ENCODE assay signal across 8 mouse cellular contexts in the genomic region with DNA sequence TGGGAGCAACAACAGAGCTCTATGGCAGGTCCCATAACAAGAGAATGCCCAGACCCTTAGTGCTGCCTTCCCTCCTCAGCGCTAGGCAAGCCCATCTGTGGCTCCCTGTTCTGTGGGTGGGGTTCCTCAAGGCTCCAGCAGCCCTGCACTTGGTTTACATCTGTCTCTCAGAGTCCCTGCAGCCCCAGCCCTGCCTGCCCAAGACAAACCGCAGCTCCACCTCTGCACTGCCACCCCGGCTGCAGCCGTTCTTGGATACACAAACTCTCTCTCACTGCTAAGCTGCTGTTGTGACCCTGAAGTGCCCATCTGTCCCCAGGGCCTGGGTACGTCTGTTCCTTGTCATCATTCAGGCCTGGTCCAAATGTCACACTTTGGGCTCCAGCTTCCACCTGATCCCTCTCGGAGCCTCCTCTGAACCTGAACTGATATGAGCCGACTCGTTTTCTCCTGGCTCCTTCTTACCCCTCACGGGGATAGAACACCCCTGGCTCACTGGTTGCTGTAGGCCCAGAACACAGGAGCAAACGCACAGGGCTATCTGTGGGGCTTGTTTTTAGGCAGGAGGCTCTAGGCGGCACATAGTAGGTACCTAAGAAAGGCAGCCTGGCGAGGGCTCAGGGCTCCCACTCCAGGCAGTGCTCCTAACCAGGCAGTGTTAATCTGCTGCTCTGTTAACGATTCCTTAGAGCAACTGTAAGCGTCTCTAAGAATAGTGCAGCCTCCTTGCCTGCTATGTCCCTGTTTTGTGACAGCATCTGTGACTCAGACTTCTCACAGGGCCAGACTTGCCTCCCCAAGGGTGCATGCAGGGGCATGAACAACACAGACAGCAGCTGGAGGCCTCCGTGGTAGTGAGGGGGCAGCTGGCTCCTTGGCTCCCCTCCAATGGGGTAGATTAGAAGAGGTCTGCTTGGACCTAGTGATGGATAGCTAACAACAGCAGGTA. TPM values are rescaled to one million over a fixed set of nuclear protein-coding genes. Genes with fewer than 3 reads are reported as not detected.
A peak's percentile ranks its signal among the peaks of the same experiment; 100 is the strongest.
DNase-seq lines count a peak whose midpoint lies in the region; ATAC-seq lines count a peak whose summit lies in the region.

No protein-coding gene starts in this region.

- H3K27ac ChIP-seq in hindbrain, embryonic 10.5 days = peak overlapping the region; percentile 76
- H3K27ac ChIP-seq in liver, embryonic 15.5 days (replicated peaks) = 0 out of 2 replicates have a peak overlapping the region, but pooled peaks have one; percentile 24
- H3K27ac ChIP-seq in stomach, embryonic 15.5 days = peak overlapping the region; percentile 80

- peak overlapping the region; percentile 10; the same call in 1 of the 2 replicates for H3K4me2 ChIP-seq in liver, embryonic 15.5 days
- H3K4me2 ChIP-seq in stomach, embryonic 15.5 days = no peak overlapping the region

- no peaks in the 10 kb centered on the region for H3K36me3 ChIP-seq in hindbrain, embryonic 10.5 days
- no peaks in the 10 kb centered on the region for H3K36me3 ChIP-seq in liver, embryonic 15.5 days (replicated peaks)
- no peaks in the 10 kb centered on the region for H3K36me3 ChIP-seq in stomach, embryonic 15.5 days

- DNase-seq in adrenal gland, adult 8-10 months = peak; percentile 47
- no peak for DNase-seq in adrenal gland, adult 18-20 months (ENCODE audit: low spot score in 2 of 2)
- peak; percentile 78 for DNase-seq in retina, postnatal 1 day
- no peak for DNase-seq in retina, embryonic 14.5 days (ENCODE audit: low spot score)
- DNase-seq in hindbrain, embryonic 10.5 days (ENCODE audit: low spot score) = no peak
- DNase-seq in layer of hippocampus, postnatal 36 days = no peak

- H3K4me1 ChIP-seq in hindbrain, embryonic 10.5 days (replicated peaks) = peaks cover 67% of the 10 kb centered on the region
- H3K4me1 ChIP-seq in liver, embryonic 15.5 days (replicated peaks) = peaks cover 43% of the 10 kb centered on the region
- peaks cover 17% of the 10 kb centered on the region for H3K4me1 ChIP-seq in stomach, embryonic 15.5 days

- WGBS in hindbrain, embryonic 10.5 days = 60% methylated on average over 15 of the region's 15 CpGs
- WGBS in liver, embryonic 15.5 days (ENCODE audit: insufficient replicate concordance) = 28% methylated on average over 15 of the region's 15 CpGs
- WGBS in stomach, embryonic 15.5 days = 34% methylated on average over 15 of the region's 15 CpGs

- H3K9me3 ChIP-seq in hindbrain, embryonic 10.5 days = no peaks in the 10 kb centered on the region
- H3K9me3 ChIP-seq in liver, embryonic 15.5 days (replicated peaks) = no peaks in the 10 kb centered on the region
- no peaks in the 10 kb centered on the region for H3K9me3 ChIP-seq in stomach, embryonic 15.5 days

- ATAC-seq in liver, embryonic 15.5 days (ENCODE audit: insufficient read depth) = peak; percentile 58
- peak; percentile 41; the same call in 1 of the 2 replicates for ATAC-seq in stomach, embryonic 15.5 days (ENCODE audit: insufficient read depth, low FRiP score, low read depth)

- H3K9ac ChIP-seq in liver, embryonic 15.5 days = no peak overlapping the region
- H3K9ac ChIP-seq in stomach, embryonic 15.5 days = no peak overlapping the region

- H3K27me3 ChIP-seq in hindbrain, embryonic 10.5 days (ENCODE audit: insufficient read depth, poor library complexity, severe bottlenecking) = no peaks in the 10 kb centered on the region
- no peaks in the 10 kb centered on the region for H3K27me3 ChIP-seq in liver, embryonic 15.5 days
- no peaks in the 10 kb centered on the region for H3K27me3 ChIP-seq in stomach, embryonic 15.5 days (replicated peaks)

- H3K4me3 ChIP-seq in hindbrain, embryonic 10.5 days = no peak overlapping the region
- H3K4me3 ChIP-seq in liver, embryonic 15.5 days (replicated peaks) = no peak overlapping the region
- no peak overlapping the region for H3K4me3 ChIP-seq in stomach, embryonic 15.5 days (replicated peaks)

RNA-seq across cellular contexts. Expression of a gene that starts 50.0 kb away (rescaled TPM):
- total RNA-seq in adrenal gland, adult 8-10 months (2022) = 10 to 100 TPM; 46.4 to 72.0 (median 57.1) TPM
- 10 to 100 TPM; 51.3 to 56.8 TPM for total RNA-seq in adrenal gland, adult 18-20 months (2021)
- polyA plus RNA-seq in hindbrain, embryonic 10.5 days (2016; fragmentation: Nextera tagmentation; extraction: Ambion mirVana) = 117 and 126 TPM in 2 replicates
- polyA plus RNA-seq in liver, embryonic 15.5 days (2015; fragmentation: Nextera tagmentation; extraction: Ambion mirVana) = 52.1 and 53.5 TPM in 2 replicates
- 101 and 102 TPM in 2 replicates for polyA plus RNA-seq in stomach, embryonic 15.5 days (2015; fragmentation: Nextera tagmentation; extraction: Ambion mirVana)
- 10 to 100 TPM; 52.6 to 57.5 TPM for total RNA-seq in layer of hippocampus, postnatal 36 days (2021)

RNA-seq across cellular contexts. Expression of a gene that starts 53.8 kb away (rescaled TPM):
- 10 to 100 TPM; 51.2 to 59.3 (median 55.6) TPM for total RNA-seq in adrenal gland, adult 8-10 months (2022)
- 10 to 100 TPM; 42.3 to 47.0 TPM for total RNA-seq in adrenal gland, adult 18-20 months (2021)
- polyA plus RNA-seq in hindbrain, embryonic 10.5 days (2016; fragmentation: Nextera tagmentation; extraction: Ambion mirVana) = 20.9 and 23.9 TPM in 2 replicates
- 14.2 and 15.2 TPM in 2 replicates for polyA plus RNA-seq in liver, embryonic 15.5 days (2015; fragmentation: Nextera tagmentation; extraction: Ambion mirVana)
- polyA plus RNA-seq in stomach, embryonic 15.5 days (2015; fragmentation: Nextera tagmentation; extraction: Ambion mirVana) = 24.2 and 25.7 TPM in 2 replicates
- total RNA-seq in layer of hippocampus, postnatal 36 days (2021) = 10 to 100 TPM; 34.1 to 36.2 TPM

Comparison
In these comparisons a context has a peak if more than half of its experiments do, and no peak if none do; other contexts are left out.
1. DNase-seq: peak in adrenal gland, adult 8-10 months (single experiment) and retina, postnatal 1 day (single experiment); none in adrenal gland, adult 18-20 months (0 of 2), retina, embryonic 14.5 days (single experiment), hindbrain, embryonic 10.5 days (single experiment) and layer of hippocampus, postnatal 36 days (0 of 2).
2. H3K27ac ChIP-seq: peak in every context shown above with its lines; median percentile 80 in stomach, embryonic 15.5 days; 76 in hindbrain, embryonic 10.5 days; 24 in liver, embryonic 15.5 days.